Mouse (Mus musculus) MEL (cell line): Measurements from ENCODE around the gene 4930523C07Rik. TPM values are rescaled to one million over a fixed set of nuclear protein-coding genes. Genes with fewer than 3 reads are reported as not detected.

Experiments used
- DNase-seq: peaks from one replicate; pipeline ENCODE4 v3.0.0; 2011; ENCODE audit warnings: low read depth, low spot score
- H3K27ac ChIP-seq: 2 replicates; pipeline ENCODE4 v1.5.1; 2012; ENCODE audit warnings: low read depth, mild to moderate bottlenecking, control low read depth, low read length, moderate library complexity; ENCODE audit not compliant: control insufficient read depth
- H3K27me3 ChIP-seq, 2 experiments: fragments of 150-350 bp in 1 of 2; sonication (generic) in 1 of 2; 2 replicates each; pipeline ENCODE4 v1.6.1; 2012; ENCODE audit warnings: low read length in 2 of 2, mild to moderate bottlenecking in 2 of 2, improper control_type of control experiment in 1 of 2, moderate library complexity in 1 of 2; ENCODE audit not compliant: insufficient read depth in 2 of 2, control insufficient read depth in 1 of 2
- H3K36me3 ChIP-seq, 2 experiments: 2 replicates each; pipeline ENCODE4 v1.6.1; 2012 to 2014; ENCODE audit warnings: low read length in 2 of 2, improper control_type of control experiment in 1 of 2, inconsistent platforms in 1 of 2, mild to moderate bottlenecking in 1 of 2; ENCODE audit not compliant: insufficient read depth in 2 of 2, control insufficient read depth in 1 of 2
- H3K4me1 ChIP-seq, 2 experiments: fragments of 150-350 bp in 1 of 2; sonication (generic) in 1 of 2; 2 replicates each; pipeline ENCODE4 v1.6.1; 2012; ENCODE audit warnings: low read length in 2 of 2, improper control_type of control experiment in 1 of 2, mild to moderate bottlenecking in 1 of 2; ENCODE audit not compliant: insufficient read depth in 2 of 2, control insufficient read depth in 1 of 2
- H3K4me3 ChIP-seq, 2 experiments: fragments of 150-350 bp in 1 of 2; sonication (generic) in 1 of 2; 2 replicates each; pipeline ENCODE4 v1.5.1; 2012; ENCODE audit warnings: low read depth in 2 of 2, low read length in 2 of 2, mild to moderate bottlenecking in 2 of 2, moderate library complexity in 2 of 2, control low read depth in 1 of 2, improper control_type of control experiment in 1 of 2; ENCODE audit not compliant: control insufficient read depth in 1 of 2, insufficient read depth in 1 of 2
- H3K79me2 ChIP-seq: 2 replicates; pipeline ENCODE4 v1.6.1; 2012; ENCODE audit warnings: mild to moderate bottlenecking, low read length, moderate library complexity; ENCODE audit not compliant: control insufficient read depth, poor library complexity, insufficient read depth
- H3K9ac ChIP-seq: 2 replicates; pipeline ENCODE4 v1.6.1; 2012; ENCODE audit warnings: low read depth, mild to moderate bottlenecking, control low read depth, low read length, moderate library complexity; ENCODE audit not compliant: control insufficient read depth, poor library complexity, severe bottlenecking
- H3K9me3 ChIP-seq: fragments of 150-350 bp; sonication (generic); replicated peaks from 2 replicates; pipeline ENCODE4 v1.6.1; 2012; ENCODE audit warnings: mild to moderate bottlenecking, low read length, improper control_type of control experiment, moderate library complexity; ENCODE audit not compliant: insufficient read depth
- CHD1 ChIP-seq: IDR thresholded peaks from 2 replicates; pipeline ENCODE4 v1.6.1; 2012; ENCODE audit warnings: low read depth, mild to moderate bottlenecking, inconsistent platforms, low read length, improper control_type of control experiment
- ETS1 ChIP-seq: IDR thresholded peaks from 2 replicates; pipeline ENCODE4 v1.6.1; 2012; ENCODE audit warnings: low read depth, mild to moderate bottlenecking, inconsistent platforms, low read length, improper control_type of control experiment, moderate library complexity
- GABPA ChIP-seq: IDR thresholded peaks from 2 replicates; pipeline ENCODE4 v1.6.1; 2012; ENCODE audit warnings: low read depth, mild to moderate bottlenecking, inconsistent platforms, low read length, improper control_type of control experiment, moderate library complexity
- KAT2A ChIP-seq: conservative IDR thresholded peaks from 2 replicates; pipeline ENCODE4 v1.6.1; 2012; ENCODE audit warnings: low read depth, low read length, improper control_type of control experiment, inconsistent platforms
- MAFK ChIP-seq: IDR thresholded peaks from 2 replicates; pipeline ENCODE4 v1.6.1; 2011; ENCODE audit warnings: low read depth, mild to moderate bottlenecking, low read length, improper control_type of control experiment, borderline replicate concordance
- MAZ ChIP-seq: IDR thresholded peaks from 2 replicates; pipeline ENCODE4 v1.6.1; 2012; ENCODE audit warnings: low read depth, mild to moderate bottlenecking, inconsistent platforms, low read length, improper control_type of control experiment
- NRF1 ChIP-seq: IDR thresholded peaks from 2 replicates; pipeline ENCODE4 v1.6.1; 2014; ENCODE audit warnings: low read depth, mild to moderate bottlenecking, inconsistent platforms, low read length, improper control_type of control experiment, moderate library complexity; ENCODE audit not compliant: poor library complexity, insufficient read depth, severe bottlenecking
- POLR2AphosphoS2 ChIP-seq: IDR thresholded peaks from 2 replicates; pipeline ENCODE4 v1.6.1; 2011; ENCODE audit warnings: low read length, improper control_type of control experiment
- RCOR1 ChIP-seq: IDR thresholded peaks from 2 replicates; pipeline ENCODE4 v1.6.1; 2012; ENCODE audit warnings: low read depth, mild to moderate bottlenecking, inconsistent platforms, low read length, improper control_type of control experiment
- TAL1 ChIP-seq: IDR thresholded peaks from 2 replicates; pipeline ENCODE4 v1.6.1; 2012; ENCODE audit warnings: mild to moderate bottlenecking, inconsistent platforms, low read length, moderate library complexity, mixed read lengths
- TCF12 ChIP-seq: IDR thresholded peaks from 2 replicates; pipeline ENCODE4 v1.6.1; 2014; ENCODE audit warnings: low read depth, mild to moderate bottlenecking, inconsistent platforms, low read length, improper control_type of control experiment, moderate library complexity
- UBTF ChIP-seq: IDR thresholded peaks from 2 replicates; pipeline ENCODE4 v1.6.1; 2012; ENCODE audit warnings: low read depth, mild to moderate bottlenecking, inconsistent platforms, low read length, improper control_type of control experiment, moderate library complexity, borderline replicate concordance; ENCODE audit not compliant: insufficient read depth
- USF1 ChIP-seq: IDR thresholded peaks from 2 replicates; pipeline ENCODE4 v1.6.1; 2014; ENCODE audit warnings: low read depth, mild to moderate bottlenecking, inconsistent platforms, low read length, improper control_type of control experiment, moderate library complexity
- ZC3H11A ChIP-seq: IDR thresholded peaks from 2 replicates; pipeline ENCODE4 v1.6.1; 2012; ENCODE audit warnings: low read depth, mild to moderate bottlenecking, inconsistent platforms, low read length, improper control_type of control experiment
- ZKSCAN1 ChIP-seq: IDR thresholded peaks from 2 replicates; pipeline ENCODE4 v1.6.1; 2012; ENCODE audit warnings: low read depth, mild to moderate bottlenecking, inconsistent platforms, low read length, improper control_type of control experiment, moderate library complexity
- ZNF384 ChIP-seq: IDR thresholded peaks from 2 replicates; pipeline ENCODE4 v1.6.1; 2012; ENCODE audit warnings: low read depth, mild to moderate bottlenecking, inconsistent platforms, low read length, improper control_type of control experiment
- polyA plus RNA-seq, 2 experiments: library from polyadenylated mRNA; stranded (reverse) in 1 of 2; unstranded in 1 of 2; fragments of >175 nt in 1 of 2; fragments of >200 nt in 1 of 2; gene quantifications; 2 replicates each; pipeline versions ENCODE4 v1.2.1 to v1.2.4; 2012; ENCODE audit warnings: low replicate concordance in 2 of 2, low read depth in 1 of 2; ENCODE audit not compliant: insufficient read length in 2 of 2, insufficient read depth in 1 of 2, missing spikeins in 1 of 2
- total RNA-seq: library from RNA; depleted of rRNA; stranded (reverse); fragments of 300-350 nt; gene quantifications from 2 replicates; pipeline ENCODE4 v1.2.3, GENCODE M21; 2012; rRNA removed

Gene 4930523C07Rik
- total RNA-seq (not detected in 2 replicates), polyA plus RNA-seq (not detected)

DNA sequence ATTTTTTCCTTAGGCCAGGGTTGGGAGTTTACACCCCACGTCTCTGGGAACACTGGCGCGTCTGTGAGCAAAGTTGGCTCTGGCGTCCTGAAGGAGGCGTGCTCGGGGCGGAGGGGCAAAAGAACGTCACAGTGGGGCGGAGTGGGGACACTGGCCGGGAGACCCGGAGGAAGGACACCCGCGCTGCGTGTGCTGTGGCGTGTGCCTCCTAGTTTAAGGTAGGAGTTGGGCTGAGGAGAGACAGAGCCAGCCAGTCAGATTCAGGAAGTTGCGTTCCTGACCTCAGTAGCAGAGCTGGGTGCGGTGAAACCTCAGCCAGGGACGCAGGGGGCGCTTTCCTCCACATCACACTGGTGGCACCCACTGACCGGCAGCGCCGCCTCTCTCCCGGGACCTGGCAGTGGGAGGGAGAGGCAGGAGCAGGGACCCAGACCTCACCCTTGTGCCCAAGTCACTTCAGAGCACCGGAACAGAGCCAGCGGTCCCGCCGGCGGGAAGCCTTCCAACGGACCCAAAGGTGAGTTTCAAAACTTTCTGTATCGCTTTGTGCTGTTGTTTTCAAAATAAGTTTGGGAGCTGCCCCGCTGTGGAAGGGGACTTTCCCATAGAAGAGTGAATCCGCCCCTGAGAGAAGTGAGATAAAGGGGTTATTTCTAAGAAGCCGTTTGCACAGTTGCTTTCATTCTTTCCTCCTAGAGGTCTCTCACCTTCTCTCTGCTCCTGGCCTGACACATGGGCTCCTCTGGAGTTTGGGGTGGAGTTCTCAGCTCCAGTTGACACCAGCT lies at the start of gene 4930523C07Rik:
Gene 4930523C07Rik, plus strand, starts transcription at position 146 of the 785 bp plus-strand sequence.
- Histone ChIP-seq H3K27me3 (no peaks in the 10 kb centered on the region), H3K4me1 (no peaks in the 10 kb centered on the region), H3K79me2 (no peaks in the 10 kb centered on the region), H3K27ac (no peak within 1 kb of the TSS), H3K9ac (no peak within 1 kb of the TSS), H3K36me3 (no peaks in the 10 kb centered on the region), H3K9me3 (no peaks in the 10 kb centered on the region), H3K4me3 (no peak within 1 kb of the TSS)
- no peak for TF ChIP-seq TCF12
- DNase-seq: peak; percentile 5

DNA sequence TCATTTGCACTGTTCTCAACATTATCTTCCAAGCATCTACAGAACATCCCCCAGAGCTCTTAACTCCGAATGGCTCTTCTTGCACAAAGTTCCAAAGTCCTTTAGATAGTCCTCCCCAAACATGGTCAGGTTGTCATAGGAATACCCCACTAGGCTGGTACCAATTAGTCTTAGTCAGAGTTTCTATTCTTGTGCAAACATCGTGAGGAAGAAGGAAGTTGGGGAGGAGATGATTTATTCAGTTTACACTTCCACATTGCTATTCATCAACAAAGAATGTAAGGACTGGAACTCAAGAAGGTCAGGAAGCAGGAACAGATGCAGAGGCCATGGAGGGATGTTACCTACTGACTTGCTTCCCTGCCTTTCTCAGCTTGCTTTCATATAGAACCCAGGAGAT lies 46.9 kb upstream of the 4930523C07Rik start:
- no peak overlapping the region for H3K27ac ChIP-seq
- no peaks in the 10 kb centered on the region for H3K36me3 ChIP-seq
- no peaks in the 10 kb centered on the region for H3K27me3 ChIP-seq
- H3K9ac ChIP-seq: no peak overlapping the region
- H3K4me3 ChIP-seq: no peak overlapping the region
- no peaks in the 10 kb centered on the region for H3K9me3 ChIP-seq
- H3K79me2 ChIP-seq: no peaks in the 10 kb centered on the region
- TF ChIP-seq GABPA (no peak), TCF12 (no peak), ZNF384 (no peak), ZKSCAN1 (no peak), UBTF (no peak), NRF1 (no peak), RCOR1 (no peak), ETS1 (no peak), MAZ (no peak), CHD1 (no peak), ZC3H11A (no peak), POLR2AphosphoS2 (no peak), USF1 (no peak), MAFK (no peak), TAL1 (no peak), KAT2A (no peak)
- DNase-seq: no peak
- no peaks in the 10 kb centered on the region for H3K4me1 ChIP-seq
